Mouse (Mus musculus): Measurements from ENCODE around the gene Cdh9. TPM values are rescaled to one million over a fixed set of nuclear protein-coding genes. Genes with fewer than 3 reads are reported as not detected.

Gene Cdh9
- 0.14 and 0.18 TPM in 2 replicates for polyA plus RNA-seq (2015; fragmentation: Nextera tagmentation; extraction: Ambion mirVana)

DNA sequence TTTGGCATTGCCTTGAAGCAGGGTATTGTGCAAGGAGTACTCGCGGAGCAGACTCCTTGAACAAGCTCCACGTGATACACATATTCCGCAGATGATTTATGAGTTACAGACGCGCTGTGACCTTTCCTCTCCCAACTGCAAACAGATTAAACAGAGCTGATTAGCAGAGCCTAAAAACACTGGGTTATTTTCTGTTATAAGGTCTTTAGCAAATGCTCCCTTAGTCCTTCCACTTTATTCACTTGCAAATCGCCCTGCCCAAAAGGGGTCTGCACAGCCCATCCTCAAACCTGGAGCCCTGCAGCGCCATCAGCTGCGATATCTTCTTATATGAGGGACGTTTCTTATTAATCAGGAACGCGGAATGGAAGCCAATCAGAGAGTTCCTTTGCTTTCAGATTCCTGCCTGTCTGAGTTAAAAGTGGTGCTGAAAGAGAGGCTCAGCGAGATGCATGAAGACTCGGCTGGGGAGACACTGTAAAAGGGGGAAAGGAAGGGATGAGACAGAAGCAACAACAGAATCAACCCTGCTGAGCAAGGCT, at the start of gene Cdh9:
Gene Cdh9 (plus strand): TSS at position 287 of the 542 bp plus-strand sequence.

All from skeletal muscle tissue, postnatal 0 days (tissue).